Mouse (Mus musculus) heart, embryonic 11.5 days (tissue): ENCODE results near the gene Ppil1. TPM values are rescaled to one million over a fixed set of nuclear protein-coding genes. Genes with fewer than 3 reads are reported as not detected.

Experiments
- ATAC-seq: fragments of 200-750 bp; cut with Nextera tagmentation; replicated peaks from 2 replicates; pipeline ENCODE4 v1.8.0; 2017; ENCODE audit warnings: moderate library complexity; ENCODE audit not compliant: insufficient number of reproducible peaks, low FRiP score, low TSS enrichment
- H3K27ac ChIP-seq: fragments of 300-500 bp; sonication (generic); 2 replicates; pipeline ENCODE4 v1.5.1; 2014; ENCODE audit warnings: mild to moderate bottlenecking, low read depth, low read length
- H3K27me3 ChIP-seq: fragments of 300-500 bp; sonication (generic); 2 replicates; pipeline ENCODE4 v1.6.1; 2014; ENCODE audit warnings: mild to moderate bottlenecking, low read length, mixed read lengths; ENCODE audit not compliant: control insufficient read depth, insufficient read depth
- H3K36me3 ChIP-seq: fragments of 300-500 bp; sonication (generic); 2 replicates; pipeline ENCODE4 v1.6.1; 2014; ENCODE audit warnings: mild to moderate bottlenecking, low read length, moderate library complexity, mixed read lengths; ENCODE audit not compliant: control insufficient read depth, insufficient read depth
- H3K4me1 ChIP-seq: fragments of 300-500 bp; sonication (generic); 2 replicates; pipeline ENCODE4 v1.6.1; 2014; ENCODE audit warnings: low read length; ENCODE audit not compliant: control insufficient read depth, insufficient read depth
- H3K4me2 ChIP-seq: fragments of 300-500 bp; sonication (generic); 2 replicates; pipeline ENCODE4 v1.6.1; 2014; ENCODE audit warnings: mild to moderate bottlenecking, moderate library complexity
- H3K4me3 ChIP-seq: fragments of 300-500 bp; sonication (generic); 2 replicates; pipeline ENCODE4 v1.5.1; 2014; ENCODE audit warnings: low read depth, low read length
- H3K9ac ChIP-seq: fragments of 300-500 bp; sonication (generic); 2 replicates; pipeline ENCODE4 v1.6.1; 2014; ENCODE audit warnings: mild to moderate bottlenecking, low read depth, low read length, moderate library complexity
- H3K9me3 ChIP-seq: fragments of 300-500 bp; sonication (generic); replicated peaks from 2 replicates; pipeline ENCODE4 v1.6.1; 2016; ENCODE audit warnings: low read length; ENCODE audit not compliant: control insufficient read depth
- WGBS: fragments of 180-500 bp; shearing (Covaris S2); extraction: QIAGEN DNeasy Blood & Tissue Kit; methylation state at CpG from one replicate; pipeline ENCODE4 v1.1.7; 2014; ENCODE audit not compliant: insufficient replicate concordance; 5-methylcytosine and 5-hydroxymethylcytosine counted together
- polyA plus RNA-seq: library from polyadenylated mRNA; unstranded; fragments of >200 nt; fragmentation: Nextera tagmentation; extraction: Ambion mirVana; gene quantifications from 2 replicates; pipeline ENCODE4 v1.2.1, GENCODE M21; 2014

Gene Ppil1
- polyA plus RNA-seq, 1 experiment from 2014 or later = 117 TPM

DNA sequence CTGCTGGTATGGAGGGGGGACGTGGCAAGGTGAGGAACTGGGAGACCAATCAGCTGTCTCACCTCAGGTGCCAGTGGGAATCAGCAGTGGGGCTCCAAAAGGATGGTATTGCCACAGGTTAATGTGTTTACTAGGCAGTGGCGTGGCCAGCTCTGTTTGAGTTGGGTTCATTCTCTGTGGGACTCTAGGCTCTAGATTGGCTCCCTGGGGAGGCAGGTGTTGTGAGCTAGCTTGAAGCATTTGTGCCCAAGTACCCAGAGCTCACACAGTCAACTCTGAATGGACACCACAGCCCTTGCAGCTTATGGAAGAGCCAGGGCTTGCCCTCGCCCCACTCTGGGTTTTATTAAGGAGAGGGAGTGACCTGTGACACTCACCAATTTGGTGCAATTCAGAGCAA is 39.9 kb upstream of the Ppil1 start:
- no peak overlapping the region for H3K9ac ChIP-seq
- no peaks in the 10 kb centered on the region for H3K27me3 ChIP-seq
- ATAC-seq = no peak
- H3K9me3 ChIP-seq = no peaks in the 10 kb centered on the region
- no peak overlapping the region for H3K27ac ChIP-seq
- H3K4me1 ChIP-seq = peaks cover 18% of the 10 kb centered on the region
- no peak overlapping the region for H3K4me3 ChIP-seq
- WGBS = 82% methylated on average over 3 of the region's 3 CpGs
- no peak overlapping the region for H3K4me2 ChIP-seq
- peaks cover 6% of the 10 kb centered on the region for H3K36me3 ChIP-seq

DNA sequence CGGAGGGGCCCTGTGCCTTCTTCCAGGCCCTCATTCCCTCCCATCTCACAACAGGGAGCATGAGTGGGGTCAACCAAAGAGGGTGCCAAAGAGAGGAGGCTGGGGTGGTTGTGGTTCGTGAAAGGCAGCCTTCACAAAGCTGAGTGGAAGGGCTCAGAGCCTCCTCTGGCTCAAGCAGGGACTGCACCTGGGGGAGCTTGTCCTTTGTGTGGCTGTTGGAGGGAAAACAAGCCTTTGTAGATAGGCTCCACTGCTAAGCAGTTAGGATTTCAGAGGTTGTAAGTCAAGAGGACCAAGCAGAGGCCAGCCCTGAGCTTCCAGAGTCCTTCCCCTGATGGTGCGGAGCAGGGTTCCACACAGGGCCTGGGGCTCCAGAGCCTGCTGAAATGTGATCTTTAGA is 39.1 kb upstream of the Ppil1 start:
- peak overlapping the region; percentile 39; the same call in 1 of the 2 replicates for H3K9ac ChIP-seq
- ATAC-seq = no peak

DNA sequence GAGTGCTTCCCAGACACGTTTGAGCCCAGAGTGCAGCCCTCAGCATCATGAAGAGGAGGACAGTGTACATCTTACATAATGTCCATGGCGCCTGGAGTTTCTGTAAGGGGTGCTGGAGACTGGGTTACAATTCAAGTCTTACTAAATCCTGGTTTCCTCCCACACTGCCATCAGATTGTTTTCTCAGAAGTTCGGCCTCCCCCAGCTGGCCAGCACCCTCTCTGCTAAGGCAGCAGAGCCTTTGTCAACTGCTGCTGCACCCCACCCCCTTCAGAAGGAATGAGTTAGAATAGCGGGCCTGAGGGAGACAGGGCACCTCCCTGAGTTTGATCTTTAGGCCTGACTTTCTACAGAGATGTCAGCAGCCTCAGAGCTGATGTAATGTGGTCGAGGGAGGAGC is 38.2 kb upstream of the Ppil1 start:
- Histone ChIP-seq H3K9me3 (no peaks in the 10 kb centered on the region), H3K9ac (no peak overlapping the region), H3K27me3 (no peaks in the 10 kb centered on the region), H3K4me3 (no peak overlapping the region), H3K4me1 (peaks cover 18% of the 10 kb centered on the region), H3K36me3 (peaks cover 6% of the 10 kb centered on the region), H3K27ac (peak overlapping the region; percentile 36), H3K4me2 (no peak overlapping the region)
- WGBS = 59% methylated on average over 5 of the region's 5 CpGs
- ATAC-seq = no peak

More for the DNA sequence above, 39.1 kb upstream of the Ppil1 start:
- WGBS = 71% methylated on average over 3 of the region's 3 CpGs
- H3K27me3 ChIP-seq = no peaks in the 10 kb centered on the region
- H3K4me2 ChIP-seq = no peak overlapping the region
- peaks cover 6% of the 10 kb centered on the region for H3K36me3 ChIP-seq
- no peaks in the 10 kb centered on the region for H3K9me3 ChIP-seq
- H3K4me1 ChIP-seq = peaks cover 18% of the 10 kb centered on the region
- H3K27ac ChIP-seq = no peak overlapping the region
- no peak overlapping the region for H3K4me3 ChIP-seq

DNA sequence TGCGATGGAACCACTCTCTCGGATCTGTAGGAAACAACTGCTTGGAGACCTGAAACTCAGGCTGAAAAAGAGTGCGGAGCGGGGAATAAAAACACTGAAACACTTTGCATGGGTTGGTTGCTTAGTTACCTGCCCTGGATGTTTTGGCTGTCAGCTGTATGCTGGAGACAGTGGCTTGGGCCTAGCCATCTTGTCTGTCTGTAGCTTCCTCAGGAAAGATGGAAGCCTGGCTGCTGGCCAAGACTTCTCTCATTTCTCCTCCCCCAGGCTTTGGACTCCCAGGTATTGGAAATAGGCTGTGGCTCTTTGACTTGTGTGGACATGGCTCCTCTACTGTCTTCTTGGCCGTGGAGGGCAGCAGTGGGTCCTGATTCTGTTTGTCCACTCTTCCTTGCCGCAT is 37.4 kb upstream of the Ppil1 start:
- Histone ChIP-seq H3K36me3 (peaks cover 6% of the 10 kb centered on the region), H3K9ac (no peak overlapping the region), H3K4me1 (peaks cover 18% of the 10 kb centered on the region), H3K9me3 (no peaks in the 10 kb centered on the region), H3K4me3 (no peak overlapping the region), H3K27me3 (no peaks in the 10 kb centered on the region), H3K4me2 (no peak overlapping the region), H3K27ac (no peak overlapping the region)
- 91% methylated on average over 6 of the region's 6 CpGs for WGBS
- no peak for ATAC-seq

DNA sequence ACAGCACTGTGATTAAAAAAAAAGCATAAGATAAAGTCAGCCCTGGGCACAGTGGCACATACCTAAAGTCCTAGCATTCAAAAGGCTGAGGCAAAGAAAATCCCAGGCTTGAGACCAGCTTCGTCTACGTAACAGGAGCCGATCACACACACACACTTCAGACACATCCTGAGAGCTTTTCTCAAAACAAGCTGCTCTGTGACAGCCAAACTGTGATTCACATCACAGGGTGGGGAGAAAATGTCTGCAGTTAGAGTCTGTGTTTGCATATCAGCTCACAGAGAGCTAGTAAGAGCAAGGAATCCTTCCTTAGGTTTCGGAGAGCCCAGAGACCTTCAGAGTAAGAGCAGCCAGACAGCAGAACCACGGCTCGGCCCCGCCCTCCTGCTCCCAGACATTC is 36.9 kb upstream of the Ppil1 start:
- Histone ChIP-seq H3K4me3 (no peak overlapping the region), H3K36me3 (peaks cover 6% of the 10 kb centered on the region), H3K27ac (no peak overlapping the region), H3K9ac (no peak overlapping the region), H3K4me2 (no peak overlapping the region), H3K4me1 (peaks cover 18% of the 10 kb centered on the region), H3K9me3 (no peaks in the 10 kb centered on the region), H3K27me3 (no peaks in the 10 kb centered on the region)
- ATAC-seq = no peak
- WGBS = 88% methylated on average over 7 of the region's 7 CpGs

DNA sequence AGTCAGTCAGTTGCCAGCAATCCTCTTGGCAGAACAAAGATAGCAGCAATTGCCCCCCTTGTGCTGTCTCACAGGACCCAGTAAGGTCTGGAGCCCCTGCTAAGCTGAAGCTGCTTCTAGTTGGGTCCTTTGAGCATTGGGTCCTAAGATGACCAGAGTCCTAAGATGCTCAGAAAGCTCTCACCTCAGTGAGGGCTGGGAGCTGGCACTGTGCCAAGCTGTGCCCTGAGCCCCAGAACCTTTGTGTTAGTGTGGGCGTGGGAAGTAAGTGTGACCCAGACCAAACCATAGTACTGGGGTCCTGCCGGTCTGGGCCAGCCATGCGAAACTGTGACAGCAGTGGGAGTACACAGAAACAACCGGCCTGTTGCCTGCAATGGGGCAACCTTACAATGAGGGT is 35.3 kb upstream of the Ppil1 start:
- Histone ChIP-seq H3K4me2 (no peak overlapping the region), H3K36me3 (peaks cover 9% of the 10 kb centered on the region), H3K27me3 (no peaks in the 10 kb centered on the region), H3K9me3 (no peaks in the 10 kb centered on the region), H3K4me1 (peaks cover 3% of the 10 kb centered on the region), H3K9ac (no peak overlapping the region), H3K4me3 (no peak overlapping the region), H3K27ac (no peak overlapping the region)
- 95% methylated on average over 4 of the region's 4 CpGs for WGBS
- ATAC-seq = no peak

DNA sequence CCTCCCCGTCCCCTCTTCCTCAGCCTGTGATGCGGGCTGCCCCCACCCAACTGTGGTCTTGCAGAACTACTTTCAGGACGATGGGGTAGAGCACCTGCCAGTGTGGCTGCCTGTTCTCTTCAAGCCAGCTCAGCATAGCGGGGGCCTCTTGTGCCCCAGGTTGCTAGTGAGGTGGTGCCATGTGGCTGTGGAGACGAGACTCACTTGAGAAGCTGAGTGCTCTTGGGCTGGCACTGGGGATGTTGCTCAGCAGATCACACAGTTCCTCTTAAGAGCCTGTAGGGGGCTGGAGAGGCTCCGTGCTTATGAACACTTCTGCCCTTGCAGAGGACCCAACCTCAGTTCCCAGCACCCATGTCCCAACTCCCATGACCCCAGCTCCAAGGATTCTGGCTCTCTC is 33.8 kb upstream of the Ppil1 start:
- ATAC-seq = no peak
- H3K27me3 ChIP-seq = no peaks in the 10 kb centered on the region
- H3K4me3 ChIP-seq = no peak overlapping the region
- WGBS = 86% methylated on average over 6 of the region's 6 CpGs
- peaks cover 3% of the 10 kb centered on the region for H3K4me1 ChIP-seq
- no peak overlapping the region for H3K27ac ChIP-seq
- H3K9me3 ChIP-seq = no peaks in the 10 kb centered on the region
- peaks cover 10% of the 10 kb centered on the region for H3K36me3 ChIP-seq
- no peak overlapping the region for H3K4me2 ChIP-seq
- H3K9ac ChIP-seq = no peak overlapping the region

DNA sequence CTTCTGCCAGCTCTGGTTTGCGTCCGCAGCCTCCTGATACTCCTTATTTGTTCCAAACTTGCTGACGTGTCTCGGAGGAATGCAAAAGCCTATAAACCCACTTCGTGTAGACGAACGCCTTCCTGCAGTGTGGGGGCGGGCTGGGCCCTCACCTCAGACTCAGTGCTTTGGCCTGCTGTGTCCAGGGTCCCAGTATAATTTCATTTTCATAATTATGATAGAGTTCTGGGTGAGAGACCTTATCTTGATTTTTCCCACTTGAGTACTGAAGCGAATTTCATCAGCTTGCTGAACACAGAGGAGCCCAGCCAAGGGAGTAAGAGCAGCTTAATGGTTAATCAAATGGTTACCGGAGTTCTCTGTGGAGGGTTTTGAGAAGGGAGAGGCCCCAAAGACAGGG is 33.3 kb upstream of the Ppil1 start:
- peaks cover 10% of the 10 kb centered on the region for H3K36me3 ChIP-seq
- no peaks in the 10 kb centered on the region for H3K27me3 ChIP-seq
- no peak overlapping the region for H3K27ac ChIP-seq
- no peaks in the 10 kb centered on the region for H3K9me3 ChIP-seq
- no peak overlapping the region for H3K4me2 ChIP-seq
- no peak overlapping the region for H3K9ac ChIP-seq
- 64% methylated on average over 10 of the region's 10 CpGs for WGBS
- H3K4me3 ChIP-seq = no peak overlapping the region
- H3K4me1 ChIP-seq = peaks cover 3% of the 10 kb centered on the region; the same call in 1 of the 2 replicates
- ATAC-seq = no peak

DNA sequence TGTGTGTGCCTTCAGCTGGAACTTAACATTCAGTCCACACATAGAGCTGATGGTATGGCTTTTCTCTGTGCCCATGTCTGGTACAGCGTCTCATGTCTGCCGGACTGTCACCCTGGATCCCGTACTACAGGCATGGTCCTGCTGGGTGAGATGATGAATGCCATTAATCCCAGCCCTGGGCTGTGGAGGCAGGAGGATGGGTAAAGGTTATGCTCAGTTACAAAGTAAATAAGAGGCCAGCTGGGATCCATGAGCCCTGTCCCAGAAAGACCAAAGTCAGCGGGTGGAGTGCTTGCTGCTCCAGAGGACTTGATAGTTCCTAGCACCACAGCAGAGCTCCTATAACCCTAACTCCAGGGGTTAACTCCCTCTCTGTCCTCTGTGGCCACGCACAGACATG is 31.8 kb upstream of the Ppil1 start:
- Histone ChIP-seq H3K4me2 (no peak overlapping the region), H3K4me1 (no peaks in the 10 kb centered on the region), H3K36me3 (peaks cover 10% of the 10 kb centered on the region), H3K9me3 (no peaks in the 10 kb centered on the region), H3K27ac (no peak overlapping the region), H3K4me3 (no peak overlapping the region), H3K9ac (no peak overlapping the region), H3K27me3 (no peaks in the 10 kb centered on the region)
- no peak for ATAC-seq
- 77% methylated on average over 5 of the region's 5 CpGs for WGBS
